Mouse (Mus musculus): ENCODE results near the gene Zfp853.

Gene Zfp853

DNA sequence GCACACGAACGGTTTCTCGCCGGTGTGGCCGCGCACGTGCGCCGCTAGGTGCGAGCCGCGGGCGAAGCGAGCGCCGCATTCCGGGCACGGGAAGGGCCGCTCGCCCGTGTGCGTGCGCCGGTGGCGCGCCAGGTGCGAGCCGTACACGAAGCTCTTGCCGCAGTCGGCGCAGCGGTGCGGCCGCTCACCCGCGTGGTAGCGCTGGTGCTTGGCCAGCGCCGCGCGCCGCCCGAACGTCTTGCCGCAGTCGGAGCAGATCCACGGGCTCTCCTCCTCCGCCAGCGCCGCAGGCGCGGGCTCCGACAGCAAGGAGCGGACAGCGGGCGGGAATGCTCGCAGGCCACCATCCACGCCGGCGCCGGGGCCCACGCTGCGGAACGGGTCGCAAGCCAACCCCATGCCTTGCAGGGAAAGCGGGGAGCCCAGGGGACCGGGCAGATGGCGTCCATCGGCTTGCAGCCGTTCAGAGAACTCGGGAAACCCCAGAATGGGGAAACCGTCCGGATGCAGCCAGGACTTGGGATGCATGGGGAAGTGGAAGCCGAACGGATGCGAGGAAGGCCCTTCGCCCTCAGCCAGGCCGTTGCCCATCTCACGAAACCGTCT is 39.4 kb downstream of the Zfp853 start:
- in situ Hi-C loops (cut with MboI, MseI), result no loop called here

DNA sequence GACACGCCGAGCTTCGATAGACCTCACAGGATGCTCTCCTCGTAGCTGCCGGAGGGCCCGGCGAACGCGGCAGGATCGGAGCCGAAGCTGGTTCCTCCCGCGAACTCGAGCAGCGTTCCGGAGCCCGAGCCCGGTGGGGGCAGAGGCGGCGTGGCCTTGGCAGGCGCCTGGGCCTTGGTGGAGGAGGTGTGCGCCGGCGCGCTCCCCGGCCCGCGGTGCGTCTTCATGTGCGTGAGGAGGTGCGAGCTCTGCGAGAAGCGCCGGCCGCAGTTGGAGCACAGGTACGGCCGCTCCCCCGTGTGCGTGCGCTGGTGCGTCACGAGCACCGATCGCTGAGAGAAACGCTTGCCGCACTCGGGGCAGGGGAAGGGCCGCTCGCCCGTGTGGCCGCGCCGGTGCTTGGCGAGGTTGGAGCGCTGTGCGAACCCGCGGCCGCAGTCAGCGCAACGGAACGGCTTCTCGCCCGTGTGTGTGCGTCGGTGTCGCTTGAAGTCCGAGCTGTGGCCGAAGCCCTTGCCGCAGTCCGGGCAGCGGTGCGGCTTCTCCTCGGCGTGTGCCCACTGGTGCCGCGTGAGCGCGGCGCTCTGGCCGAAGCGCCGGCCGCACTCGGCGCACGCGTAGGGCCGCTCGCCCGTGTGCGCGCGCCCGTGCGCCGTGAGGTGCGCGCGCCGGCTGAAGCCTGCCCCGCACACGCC is 40.1 kb downstream of the Zfp853 start:
- in situ Hi-C loops (cut with MboI, MseI), result no loop called here

DNA sequence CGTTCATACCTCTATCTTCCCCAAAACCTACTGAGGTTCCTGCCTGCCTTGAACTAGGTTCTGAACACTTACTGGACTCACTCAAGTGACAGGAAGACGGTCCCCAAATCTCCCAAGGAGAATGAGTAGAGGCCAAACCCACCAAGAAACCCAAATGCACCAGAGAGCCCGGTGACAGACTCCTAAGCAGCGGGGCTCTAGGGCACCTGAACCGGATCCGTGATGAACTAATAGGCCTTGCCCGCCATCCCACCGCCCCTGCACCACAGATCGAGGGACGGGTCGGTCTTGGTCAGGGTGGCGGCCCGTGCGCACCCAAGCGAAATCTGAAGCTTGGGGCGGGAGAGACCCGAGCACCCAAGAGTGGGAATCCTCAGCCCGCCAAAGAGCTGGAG is 40.6 kb downstream of the Zfp853 start:
- in situ Hi-C loops (cut with MboI, MseI), result no loop called here

DNA sequence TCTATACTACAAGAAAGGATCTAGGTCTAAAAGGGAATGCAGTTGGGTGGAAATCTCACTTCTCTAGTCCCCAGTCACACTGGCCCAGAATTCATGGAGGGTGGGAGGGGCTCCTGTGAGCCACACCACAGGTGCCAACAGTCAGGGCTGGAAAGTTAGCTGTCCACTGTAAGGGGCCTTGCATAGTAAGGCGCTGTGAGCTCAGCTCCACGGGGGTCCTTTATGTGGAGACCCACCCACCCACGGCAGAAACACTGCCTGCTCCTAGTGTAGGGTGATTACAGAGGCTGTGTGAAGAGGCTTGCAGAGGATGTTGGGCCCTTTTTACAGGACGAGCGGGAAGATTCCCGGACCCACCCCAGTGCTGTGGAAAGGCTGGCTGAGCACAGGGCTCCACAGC is 41.4 kb downstream of the Zfp853 start:
- in situ Hi-C loops (cut with MboI, MseI), result no loop called here

DNA sequence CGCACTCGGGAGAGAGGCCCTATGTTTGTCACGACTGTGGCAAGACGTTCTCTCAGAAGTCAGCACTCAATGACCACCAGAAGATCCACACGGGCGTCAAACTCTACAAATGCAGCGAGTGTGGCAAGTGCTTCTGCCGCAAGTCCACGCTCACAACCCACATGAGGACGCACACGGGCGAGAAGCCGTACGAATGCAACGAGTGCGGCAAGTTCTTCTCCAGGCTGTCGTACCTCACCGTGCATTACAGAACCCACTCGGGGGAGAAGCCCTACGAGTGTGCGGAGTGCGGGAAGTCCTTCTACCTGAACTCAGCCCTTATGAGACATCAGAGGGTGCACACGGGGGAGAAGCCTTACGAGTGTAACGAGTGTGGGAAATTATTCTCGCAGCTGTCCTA is 48.5 kb downstream of the Zfp853 start:
- in situ Hi-C loops (cut with MboI, MseI), result no loop called here
